Mouse (Mus musculus): ENCODE measurements at regions not wholly inside any gene's neighbourhood (a gene's known extent, or its start where the extent isn't known, plus 50 kb on each side); places are given as distances from the start of the nearest gene placed in this dataset.
"Not testable (repeated sequence)": the region's sequence is repeated elsewhere in the genome, so short reads cannot be mapped to it uniquely, and the experiment has no call there.

GRCm38 (mm10) chr16:46811835-46812234 lies 313.5 kb upstream of the Nectin3 start:
- not testable (repeated sequence) for DNase-seq (ENCODE audit: low read depth, low spot score)

DNA sequence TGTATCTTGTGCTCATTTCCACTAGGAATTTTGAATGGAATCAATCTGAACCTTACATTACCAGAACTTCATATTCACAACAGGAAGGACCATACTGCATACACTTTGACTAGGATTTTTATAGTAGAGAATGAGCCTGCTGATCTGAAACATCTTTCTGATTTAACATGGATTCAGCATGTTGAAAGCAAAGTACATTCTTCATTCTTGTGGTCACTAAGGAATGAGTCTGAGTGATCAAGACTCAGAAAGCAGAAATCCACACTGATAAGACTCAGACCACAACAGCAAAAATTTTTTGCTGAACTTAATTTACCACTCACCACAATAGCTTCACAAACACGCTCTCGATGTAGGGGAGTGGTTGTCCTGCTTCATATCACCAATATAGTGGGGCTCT lies 309.2 kb upstream of the Nectin3 start:
- DNase-seq (ENCODE audit: low read depth, low spot score): no peak

DNA sequence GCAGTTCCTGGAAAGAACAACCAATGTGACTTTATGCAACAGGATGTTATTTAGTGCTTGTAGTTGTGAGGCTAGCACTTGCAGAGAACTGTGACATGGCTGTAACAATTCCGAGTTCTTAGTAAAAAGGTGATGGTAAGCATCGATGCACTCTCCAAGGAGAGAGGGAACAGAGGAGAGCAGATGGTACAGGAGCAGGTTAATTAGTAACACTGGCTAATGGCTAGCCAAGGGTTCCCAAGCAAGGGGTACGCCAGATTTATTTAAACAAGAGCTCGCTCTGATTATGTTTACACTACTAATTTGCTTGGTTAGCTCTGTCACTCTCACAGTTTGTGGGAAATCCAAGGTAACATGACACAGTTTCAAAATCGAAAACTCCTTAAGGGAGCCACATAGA lies 278.0 kb upstream of the Nectin3 start:
- DNase-seq (ENCODE audit: low read depth, low spot score): no peak

DNA sequence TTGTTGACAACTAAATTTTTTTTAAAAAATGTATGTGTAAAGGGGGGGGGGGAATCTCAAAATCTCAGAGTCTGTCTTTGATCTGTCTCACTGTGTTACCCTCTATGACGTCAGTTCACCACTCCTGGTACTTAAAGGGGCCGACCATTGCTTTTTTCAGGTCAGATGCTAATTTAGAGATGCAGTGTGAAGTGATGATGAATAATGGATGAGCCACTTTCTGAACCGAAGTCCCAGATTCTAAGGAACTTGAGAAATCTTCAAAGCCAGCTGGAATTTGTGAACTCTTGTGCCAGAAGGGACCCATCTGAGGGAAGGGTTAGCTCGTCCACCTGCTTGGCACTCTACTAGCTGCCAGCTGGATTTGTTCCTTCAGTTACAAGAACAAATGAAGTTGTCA lies 271.1 kb upstream of the Nectin3 start:
- no peak for DNase-seq (ENCODE audit: low read depth, low spot score)

DNA sequence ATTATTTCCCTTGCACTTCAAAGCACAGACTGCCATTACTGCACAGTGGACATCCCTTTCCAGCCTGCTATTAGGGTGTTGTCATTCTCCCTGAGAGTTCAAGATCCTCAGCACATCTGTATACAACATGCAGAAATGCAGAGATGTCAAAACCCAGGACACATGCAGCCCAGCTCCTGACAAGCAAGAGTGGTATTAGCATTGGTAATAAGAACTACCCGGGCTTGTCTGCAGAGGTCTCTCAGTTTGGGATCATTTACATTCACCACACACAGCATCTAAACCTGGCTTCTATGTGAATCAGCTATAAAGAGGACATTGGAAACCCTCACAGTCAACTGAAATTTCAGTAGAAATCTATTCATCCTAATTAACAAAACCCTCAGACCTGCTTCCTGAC lies 270.1 kb upstream of the Nectin3 start:
- no peak for DNase-seq (ENCODE audit: low read depth, low spot score)

- DNase-seq (ENCODE audit: low read depth, low spot score): no peak
Observed at GRCm38 (mm10) chr16:46735140-46735539, 236.8 kb upstream of the Nectin3 start.

- no peak for DNase-seq (ENCODE audit: low read depth, low spot score)
Observed at GRCm38 (mm10) chr16:46728424-46728823, 230.1 kb upstream of the Nectin3 start.

DNA sequence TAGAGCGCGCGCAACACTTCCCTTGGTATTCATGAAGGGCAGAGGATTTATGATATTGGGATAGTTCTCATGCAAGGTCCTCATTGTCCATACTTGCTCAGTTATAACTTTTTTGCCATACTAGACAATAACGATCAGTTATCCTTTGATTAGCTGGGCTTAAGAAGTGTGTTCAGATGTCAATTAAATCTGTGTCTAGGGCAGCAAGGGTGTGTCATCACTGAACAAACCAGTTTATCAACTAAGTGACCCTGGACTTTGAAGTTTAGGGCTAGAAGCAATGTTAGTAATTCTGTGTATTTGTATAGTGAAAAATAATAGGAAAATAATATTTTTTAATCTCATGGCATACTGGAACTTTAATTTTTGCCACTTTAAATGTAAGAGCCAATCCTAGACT lies 225.3 kb upstream of the Nectin3 start:
- no peak for DNase-seq (ENCODE audit: low read depth, low spot score)

- DNase-seq (ENCODE audit: low read depth, low spot score): no peak
Observed at GRCm38 (mm10) chr16:46679787-46680186, 181.5 kb upstream of the Nectin3 start.

DNA sequence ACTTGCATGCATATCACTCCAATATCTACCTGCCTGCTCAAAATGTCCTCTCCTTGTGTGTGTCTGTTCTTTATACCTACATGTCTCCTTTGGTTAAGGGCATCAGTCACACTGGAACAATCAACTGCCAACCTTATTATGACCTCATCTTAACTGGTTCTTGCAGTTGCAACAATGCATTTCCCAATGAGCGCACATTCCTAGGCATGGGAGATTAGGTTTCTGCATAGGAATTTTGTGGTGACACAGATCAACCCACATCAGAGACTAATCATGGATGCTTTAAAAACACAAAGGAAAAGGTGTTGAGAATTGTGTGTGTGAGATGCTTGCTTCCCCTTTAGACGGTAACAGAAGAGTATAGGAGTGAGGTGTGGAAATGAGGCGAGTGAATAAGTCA lies 171.3 kb upstream of the Nectin3 start:
- no peak for DNase-seq (ENCODE audit: low read depth, low spot score)

DNA sequence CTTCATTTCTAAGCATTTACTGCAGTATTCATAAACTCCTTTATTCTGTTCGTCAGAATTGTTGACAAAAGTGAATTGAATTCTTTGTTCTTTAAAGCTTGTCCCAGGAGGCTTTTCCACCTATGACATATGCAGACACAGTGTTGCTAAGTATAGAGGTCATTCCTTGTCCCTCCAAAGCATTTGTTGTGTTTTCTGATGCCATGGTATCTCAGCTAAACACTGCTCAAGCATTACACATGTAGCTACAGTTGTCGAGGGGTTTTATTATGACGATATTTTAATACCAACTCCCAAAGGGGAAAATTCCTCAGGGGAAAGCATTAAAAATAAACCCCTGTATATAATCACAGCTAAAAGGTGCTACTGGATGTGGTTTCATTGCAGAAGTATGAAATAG lies 167.2 kb upstream of the Nectin3 start:
- no peak for DNase-seq (ENCODE audit: low read depth, low spot score)

DNA sequence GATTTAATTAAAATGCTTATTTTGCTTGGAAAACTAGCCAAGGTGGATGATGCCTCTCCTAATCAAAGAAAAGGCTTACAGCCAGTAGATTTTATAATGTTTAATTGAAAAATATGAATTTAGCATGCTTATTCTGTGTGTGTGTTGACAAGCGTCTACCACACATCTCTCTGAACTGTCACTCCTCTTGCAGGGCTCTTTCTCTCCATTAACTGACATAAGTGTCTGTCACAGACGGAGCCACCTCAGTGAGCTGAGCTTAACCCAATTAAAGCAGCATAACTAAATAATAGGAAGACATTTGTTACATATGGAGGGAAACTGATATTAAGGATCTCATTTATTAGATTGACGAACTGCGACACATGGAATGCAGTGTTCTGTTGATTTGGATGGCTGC lies 164.7 kb upstream of the Nectin3 start:
- DNase-seq (ENCODE audit: low read depth, low spot score): no peak

GRCm38 (mm10) chr16:46655041-46655440 lies 156.7 kb upstream of the Nectin3 start:
- DNase-seq (ENCODE audit: low read depth, low spot score): no peak

DNA sequence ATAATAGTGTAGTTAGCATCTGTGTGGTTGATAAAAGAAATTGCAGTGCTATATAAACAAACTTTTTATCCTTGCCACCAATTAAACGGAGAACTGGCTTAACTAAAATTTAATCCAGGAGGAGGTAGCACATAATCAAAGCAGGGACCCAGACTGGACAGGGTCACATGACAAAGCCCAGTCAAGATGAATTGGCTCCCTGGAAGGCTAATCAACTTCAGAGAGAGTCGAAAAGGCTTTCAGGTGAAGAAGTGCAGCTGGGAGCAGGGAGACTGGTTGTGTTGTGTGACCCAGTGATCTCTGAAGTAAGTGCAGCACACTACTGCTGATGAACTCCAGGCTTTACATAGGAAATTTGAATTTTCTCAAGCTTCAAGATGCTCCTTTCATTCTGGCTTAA lies 127.5 kb upstream of the Nectin3 start:
- no peak for DNase-seq (ENCODE audit: low read depth, low spot score)

DNA sequence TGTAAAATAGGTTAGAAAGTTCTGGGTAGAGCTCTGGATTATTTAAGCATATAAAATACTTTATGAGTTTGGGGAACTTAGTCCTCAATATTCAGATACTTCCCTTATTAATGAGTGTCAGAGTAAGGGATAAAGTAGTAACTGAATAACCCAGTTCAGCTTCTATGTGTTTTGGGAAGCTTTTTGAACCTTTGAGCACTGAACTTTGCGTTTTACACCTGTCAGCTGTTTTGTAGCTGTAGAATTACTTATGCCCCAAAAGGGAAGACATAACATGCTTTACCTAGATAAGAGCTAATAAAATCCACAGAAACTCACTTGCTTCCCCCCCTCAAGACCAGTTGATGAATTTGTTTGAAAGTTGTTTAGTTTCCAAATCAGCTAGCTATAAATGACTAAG lies 124.9 kb upstream of the Nectin3 start:
- no peak for DNase-seq (ENCODE audit: low read depth, low spot score)

DNA sequence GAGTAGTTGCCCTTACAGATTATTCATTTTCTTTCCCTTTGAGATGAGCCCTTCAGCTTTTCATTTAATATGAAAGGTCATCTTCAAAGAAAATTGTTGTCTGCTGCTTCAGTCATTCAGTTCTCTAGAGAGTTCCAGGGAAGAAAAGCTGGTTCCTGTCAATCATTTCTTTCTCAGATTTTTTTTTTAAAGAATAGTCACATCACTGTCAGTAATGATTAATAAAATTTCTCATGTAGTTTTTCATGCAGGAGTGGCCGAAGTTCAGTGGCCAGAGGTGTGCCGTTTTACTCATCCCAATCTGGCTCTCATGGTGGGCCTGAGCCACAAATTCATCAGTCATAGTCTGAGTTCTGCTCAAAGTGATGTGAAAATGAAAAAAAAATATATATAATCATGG lies 121.5 kb upstream of the Nectin3 start:
- no peak for DNase-seq (ENCODE audit: low read depth, low spot score)

DNA sequence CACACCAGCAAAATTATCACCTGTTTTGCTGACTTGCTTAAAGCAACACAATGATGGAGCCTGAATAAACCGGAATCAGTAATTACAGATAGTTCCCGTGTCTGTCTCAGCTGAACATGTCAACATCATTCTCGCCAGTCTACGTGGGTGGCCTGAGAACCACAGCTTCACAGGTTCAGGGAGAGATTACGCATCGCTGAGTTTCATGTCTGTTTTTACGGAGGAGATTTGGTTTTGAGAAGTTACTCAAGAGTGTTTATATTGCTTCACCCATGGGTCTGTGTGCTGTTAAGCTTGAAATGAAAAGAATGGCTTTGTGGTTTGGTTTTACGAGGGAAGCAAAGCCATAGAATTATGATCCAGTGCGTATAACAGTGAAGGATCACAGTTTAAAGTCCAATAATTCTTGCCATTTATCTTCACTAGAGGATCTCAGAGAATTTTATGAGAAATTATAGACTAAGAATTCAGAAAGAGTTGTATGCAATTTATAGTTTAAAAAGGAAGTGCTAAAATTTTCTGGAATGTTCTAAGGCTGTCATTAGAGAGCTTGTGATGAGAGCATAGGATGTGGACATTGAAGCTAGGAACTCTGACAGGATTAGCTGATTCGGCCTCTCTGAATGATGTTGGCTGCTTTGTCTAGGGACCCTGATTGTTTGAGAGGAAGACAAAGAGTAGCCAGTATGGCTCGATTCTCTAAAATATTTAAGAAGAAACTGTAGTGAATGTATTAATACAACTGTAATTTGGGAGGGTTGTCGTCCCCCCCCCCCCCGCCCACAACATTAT lies 119.4 kb upstream of the Nectin3 start:
- no peak for DNase-seq (ENCODE audit: low read depth, low spot score)

GRCm38 (mm10) chr16:46616606-46617005 lies 118.3 kb upstream of the Nectin3 start:
- no peak for DNase-seq (ENCODE audit: low read depth, low spot score)

DNA sequence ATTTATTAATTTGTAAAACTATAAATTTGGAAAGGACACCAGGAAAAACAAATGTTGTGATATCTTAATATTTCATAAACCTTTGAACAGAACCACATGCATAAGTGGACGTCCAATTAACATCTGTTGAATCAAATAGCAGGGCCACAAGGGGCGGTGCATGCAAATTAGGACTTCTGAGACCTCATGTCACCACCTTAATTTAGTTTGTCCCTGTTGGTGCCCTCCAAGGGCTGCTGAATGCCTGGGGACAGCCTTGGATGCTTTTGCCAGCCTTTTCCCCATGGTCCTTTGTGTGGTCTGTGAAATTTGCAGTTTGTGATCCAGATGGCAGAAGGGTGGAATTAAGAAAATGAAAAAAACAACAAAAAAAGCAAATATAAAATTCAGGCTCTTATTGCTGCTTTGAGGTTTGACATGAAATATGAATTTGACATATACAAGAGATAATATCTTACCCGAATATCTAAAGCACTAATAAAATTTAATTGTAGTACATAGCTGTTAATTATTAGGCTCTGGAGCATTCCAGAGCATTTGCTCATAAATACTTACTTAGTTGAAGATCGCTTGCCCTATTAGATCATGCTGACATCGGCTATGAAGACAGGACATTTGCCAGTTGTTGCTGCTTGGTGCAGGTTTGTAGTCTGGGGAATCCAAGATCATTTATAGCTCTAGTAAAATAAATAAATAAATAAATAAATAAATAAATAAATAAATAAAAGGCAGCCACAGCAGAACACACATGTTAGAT lies 114.9 kb upstream of the Nectin3 start:
- no peak for DNase-seq (ENCODE audit: low read depth, low spot score)

DNA sequence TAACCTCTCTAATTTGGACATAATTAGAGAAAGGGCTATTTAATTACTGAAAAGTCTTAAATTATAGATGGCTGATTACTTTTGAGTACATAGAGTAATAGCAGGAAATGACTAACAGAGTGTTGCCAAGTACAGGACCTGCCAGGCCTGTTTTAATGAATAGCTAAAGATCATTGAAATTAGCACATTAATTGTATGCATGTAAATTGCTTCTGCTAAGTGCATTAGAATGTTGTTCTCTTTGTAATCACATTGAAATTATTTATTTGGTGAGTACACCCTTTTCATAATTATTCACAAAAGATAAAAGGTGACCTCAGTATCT lies 107.5 kb upstream of the Nectin3 start:
- DNase-seq (ENCODE audit: low read depth, low spot score): no peak

GRCm38 (mm10) chr16:46605001-46605878 lies 106.9 kb upstream of the Nectin3 start:
- DNase-seq (ENCODE audit: low read depth, low spot score): no peak

DNA sequence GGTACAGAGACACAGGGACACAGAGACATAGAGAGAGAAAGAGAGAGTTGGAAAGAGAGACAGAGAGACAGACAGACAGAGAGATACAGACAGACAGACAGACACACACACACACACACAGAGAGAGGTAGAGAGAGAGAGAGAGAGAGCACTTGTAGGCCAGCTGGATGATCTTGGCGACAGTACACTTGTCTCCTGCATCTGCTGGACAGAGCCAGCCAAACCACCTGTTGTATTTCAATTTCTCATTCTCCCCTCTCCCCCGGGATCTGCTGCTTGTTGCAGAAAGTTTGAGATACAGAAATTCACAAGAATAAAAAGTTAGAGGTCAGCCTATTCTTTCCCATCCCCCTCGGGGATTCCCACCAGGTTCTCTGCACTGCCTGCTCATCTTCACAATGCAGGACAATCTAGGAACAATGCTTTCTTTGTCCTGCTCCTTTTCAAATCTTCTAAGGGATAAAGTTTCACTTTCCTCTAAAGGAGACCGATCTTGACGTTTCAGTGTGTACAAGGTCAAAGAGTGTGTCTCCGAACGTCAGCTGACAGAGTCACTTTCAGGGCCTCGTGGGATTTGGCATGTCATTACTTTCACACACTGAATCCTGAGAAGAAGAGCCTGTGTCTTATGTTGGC lies 94.4 kb upstream of the Nectin3 start:
- no peak for DNase-seq (ENCODE audit: low read depth, low spot score)
